Mouse (Mus musculus): ENCODE measurements around the gene Rbm46. TPM values are rescaled to one million over a fixed set of nuclear protein-coding genes. Genes with fewer than 3 reads are reported as not detected.

The Rbm46 gene
- polyA plus RNA-seq (2014; fragmentation: Nextera tagmentation; extraction: Ambion mirVana): 1.6 and 2.3 TPM in 2 replicates

- H3K9me3 ChIP-seq (ENCODE audit: control insufficient read depth, low read length): no peaks in the 10 kb centered on the region
- peak; percentile 96 for ATAC-seq (ENCODE audit: low FRiP score)
- H3K9ac ChIP-seq: no peak within 1 kb of the TSS
- no peak within 1 kb of the TSS for H3K27ac ChIP-seq
- H3K4me2 ChIP-seq (replicated peaks): peak within 1 kb of the TSS; percentile 59
- peak within 1 kb of the TSS; percentile 40 for H3K4me3 ChIP-seq (replicated peaks; ENCODE audit: low read length)
- 0 out of 2 replicates have a peak, but pooled peaks cover 6% of the 10 kb centered on the region for H3K4me1 ChIP-seq (replicated peaks; ENCODE audit: control insufficient read depth, insufficient read depth, low read length)
- 25% methylated on average over 36 of the region's 36 CpGs for WGBS
- H3K36me3 ChIP-seq (replicated peaks; ENCODE audit: control insufficient read depth, insufficient read depth): no peaks in the 10 kb centered on the region
- DNase-seq (ENCODE audit: low spot score): peak; percentile 72
- peaks cover 25% of the 10 kb centered on the region for H3K27me3 ChIP-seq (ENCODE audit: control insufficient read depth, insufficient read depth, low read length)
Observed at GRCm38 (mm10) chr3:82876372-82876739, at the start of gene Rbm46. Gene Rbm46 (minus strand): TSS chr3:82876483.

- Histone ChIP-seq H3K36me3 (replicated peaks; ENCODE audit: control insufficient read depth, insufficient read depth) (no peaks in the 10 kb centered on the region), H3K27ac (no peak overlapping the region), H3K4me2 (replicated peaks) (no peak overlapping the region), H3K4me1 (replicated peaks; ENCODE audit: control insufficient read depth, insufficient read depth, low read length) (no peaks in the 10 kb centered on the region), H3K9ac (no peak overlapping the region), H3K9me3 (ENCODE audit: control insufficient read depth, low read length) (no peaks in the 10 kb centered on the region), H3K4me3 (replicated peaks; ENCODE audit: low read length) (no peak overlapping the region), H3K27me3 (ENCODE audit: control insufficient read depth, insufficient read depth, low read length) (no peaks in the 10 kb centered on the region)
- 17% methylated on average over 1 of the region's 1 CpGs for WGBS
- no peak for DNase-seq (ENCODE audit: low spot score)
- ATAC-seq (ENCODE audit: low FRiP score): no peak
Observed at GRCm38 (mm10) chr3:82915632-82916031, 39.3 kb upstream of the Rbm46 start.

GRCm38 (mm10) chr3:82908671-82909070 lies 32.4 kb upstream of the Rbm46 start:
- Histone ChIP-seq H3K27ac (no peak overlapping the region), H3K27me3 (ENCODE audit: control insufficient read depth, insufficient read depth, low read length) (peaks cover 17% of the 10 kb centered on the region), H3K9ac (no peak overlapping the region), H3K4me2 (replicated peaks) (no peak overlapping the region), H3K36me3 (replicated peaks; ENCODE audit: control insufficient read depth, insufficient read depth) (no peaks in the 10 kb centered on the region), H3K4me1 (replicated peaks; ENCODE audit: control insufficient read depth, insufficient read depth, low read length) (peaks cover 5% of the 10 kb centered on the region), H3K4me3 (replicated peaks; ENCODE audit: low read length) (no peak overlapping the region), H3K9me3 (ENCODE audit: control insufficient read depth, low read length) (no peaks in the 10 kb centered on the region)
- ATAC-seq (ENCODE audit: low FRiP score) (no peak), DNase-seq (ENCODE audit: low spot score) (no peak)
- WGBS: 80% methylated on average over 2 of the region's 2 CpGs

- no peaks in the 10 kb centered on the region for H3K9me3 ChIP-seq (ENCODE audit: control insufficient read depth, low read length)
- no peak for ATAC-seq (ENCODE audit: low FRiP score)
- 1% methylated on average over 31 of the region's 31 CpGs for WGBS
- H3K27ac ChIP-seq: no peak overlapping the region
- H3K27me3 ChIP-seq (ENCODE audit: control insufficient read depth, insufficient read depth, low read length): peaks cover 33% of the 10 kb centered on the region
- DNase-seq (ENCODE audit: low spot score): peak; percentile 27
- H3K36me3 ChIP-seq (replicated peaks; ENCODE audit: control insufficient read depth, insufficient read depth): no peaks in the 10 kb centered on the region
- H3K4me2 ChIP-seq (replicated peaks): peak overlapping the region; percentile 95
- H3K4me3 ChIP-seq (replicated peaks; ENCODE audit: low read length): peak overlapping the region; percentile 54
- H3K4me1 ChIP-seq (replicated peaks; ENCODE audit: control insufficient read depth, insufficient read depth, low read length): peaks cover 5% of the 10 kb centered on the region
- peak overlapping the region; percentile 54 for H3K9ac ChIP-seq
Observed at GRCm38 (mm10) chr3:82904211-82904908, 28.1 kb upstream of the Rbm46 start.

- no peak for DNase-seq (ENCODE audit: low spot score)
- no peaks in the 10 kb centered on the region for H3K9me3 ChIP-seq (ENCODE audit: control insufficient read depth, low read length)
- peak within 1 kb of the TSS; percentile 54 for H3K9ac ChIP-seq
- H3K27ac ChIP-seq: no peak within 1 kb of the TSS
- peak within 1 kb of the TSS; percentile 95 for H3K4me2 ChIP-seq (replicated peaks)
- 1% methylated on average over 35 of the region's 35 CpGs for WGBS
- H3K27me3 ChIP-seq (ENCODE audit: control insufficient read depth, insufficient read depth, low read length): peaks cover 33% of the 10 kb centered on the region
- H3K4me3 ChIP-seq (replicated peaks; ENCODE audit: low read length): peak within 1 kb of the TSS; percentile 54
- ATAC-seq (ENCODE audit: low FRiP score): peak; percentile 59; the same call in 1 of the 2 replicates
- H3K36me3 ChIP-seq (replicated peaks; ENCODE audit: control insufficient read depth, insufficient read depth): no peaks in the 10 kb centered on the region
- H3K4me1 ChIP-seq (replicated peaks; ENCODE audit: control insufficient read depth, insufficient read depth, low read length): peaks cover 5% of the 10 kb centered on the region
Observed at GRCm38 (mm10) chr3:82903613-82904205, 27.4 kb upstream of the Rbm46 start, which contains the start of gene Lrat. Gene Lrat (minus strand): TSS chr3:82903973.

- no peak for DNase-seq (ENCODE audit: low spot score)
- peaks cover 5% of the 10 kb centered on the region for H3K4me1 ChIP-seq (replicated peaks; ENCODE audit: control insufficient read depth, insufficient read depth, low read length)
- H3K4me2 ChIP-seq (replicated peaks): peak overlapping the region; percentile 95
- H3K4me3 ChIP-seq (replicated peaks; ENCODE audit: low read length): peak overlapping the region; percentile 54
- no peaks in the 10 kb centered on the region for H3K36me3 ChIP-seq (replicated peaks; ENCODE audit: control insufficient read depth, insufficient read depth)
- WGBS: 27% methylated on average over 20 of the region's 20 CpGs
- H3K27me3 ChIP-seq (ENCODE audit: control insufficient read depth, insufficient read depth, low read length): peaks cover 33% of the 10 kb centered on the region
- no peak overlapping the region for H3K9ac ChIP-seq
- no peak for ATAC-seq (ENCODE audit: low FRiP score)
- H3K27ac ChIP-seq: no peak overlapping the region
- no peaks in the 10 kb centered on the region for H3K9me3 ChIP-seq (ENCODE audit: control insufficient read depth, low read length)
Observed at GRCm38 (mm10) chr3:82902757-82903612, 26.7 kb upstream of the Rbm46 start.

GRCm38 (mm10) chr3:82888842-82889241 lies 12.6 kb upstream of the Rbm46 start:
- DNase-seq (ENCODE audit: low spot score): no peak
- no peak overlapping the region for H3K4me2 ChIP-seq (replicated peaks)
- H3K4me3 ChIP-seq (replicated peaks; ENCODE audit: low read length): no peak overlapping the region
- no peaks in the 10 kb centered on the region for H3K4me1 ChIP-seq (replicated peaks; ENCODE audit: control insufficient read depth, insufficient read depth, low read length)
- H3K9me3 ChIP-seq (ENCODE audit: control insufficient read depth, low read length): no peaks in the 10 kb centered on the region
- ATAC-seq (ENCODE audit: low FRiP score): no peak
- H3K36me3 ChIP-seq (replicated peaks; ENCODE audit: control insufficient read depth, insufficient read depth): no peaks in the 10 kb centered on the region
- H3K27ac ChIP-seq: no peak overlapping the region
- H3K27me3 ChIP-seq (ENCODE audit: control insufficient read depth, insufficient read depth, low read length): no peaks in the 10 kb centered on the region
- WGBS: 11% methylated on average over 2 of the region's 2 CpGs
- H3K9ac ChIP-seq: no peak overlapping the region

- Histone ChIP-seq H3K27me3 (ENCODE audit: control insufficient read depth, insufficient read depth, low read length) (peaks cover 25% of the 10 kb centered on the region), H3K4me3 (replicated peaks; ENCODE audit: low read length) (no peak overlapping the region), H3K9me3 (ENCODE audit: control insufficient read depth, low read length) (no peaks in the 10 kb centered on the region), H3K9ac (no peak overlapping the region), H3K36me3 (replicated peaks; ENCODE audit: control insufficient read depth, insufficient read depth) (no peaks in the 10 kb centered on the region), H3K4me1 (replicated peaks; ENCODE audit: control insufficient read depth, insufficient read depth, low read length) (0 out of 2 replicates have a peak, but pooled peaks cover 6% of the 10 kb centered on the region), H3K27ac (no peak overlapping the region), H3K4me2 (replicated peaks) (no peak overlapping the region)
- ATAC-seq (ENCODE audit: low FRiP score): no peak
- peak; percentile 78 for DNase-seq (ENCODE audit: low spot score)
- 4% methylated on average over 4 of the region's 4 CpGs for WGBS
Observed at GRCm38 (mm10) chr3:82877258-82877657, 975 bp upstream of the Rbm46 start.

All from hindbrain, embryonic 14.5 days (tissue).